Mouse (Mus musculus): ENCODE results near the gene Slc29a3. TPM values are rescaled to one million over a fixed set of nuclear protein-coding genes. Genes with fewer than 3 reads are reported as not detected.

Gene Slc29a3
- polyA plus RNA-seq, 1 experiment from 2014 or later = 11.8 TPM

GRCm38 (mm10) chr10:60737169-60737728 lies 15.3 kb downstream of the Slc29a3 start:
- H3K27ac ChIP-seq = 0 out of 2 replicates have a peak overlapping the region, but pooled peaks have one; percentile 0
- H3K36me3 ChIP-seq = peaks cover 6% of the 10 kb centered on the region; the same call in 1 of the 2 replicates
- WGBS = 67% methylated on average over 11 of the region's 11 CpGs
- no peaks in the 10 kb centered on the region; the same call in 1 of the 2 replicates for H3K27me3 ChIP-seq (ENCODE audit: insufficient read depth, poor library complexity, severe bottlenecking)
- peaks cover 24% of the 10 kb centered on the region for H3K4me1 ChIP-seq (replicated peaks)
- DNase-seq (ENCODE audit: low spot score) = no peak
- no peaks in the 10 kb centered on the region for H3K9me3 ChIP-seq
- no peak overlapping the region for H3K4me3 ChIP-seq

- WGBS = 100% methylated on average over 1 of the region's 1 CpGs
- H3K9me3 ChIP-seq = no peaks in the 10 kb centered on the region
- no peaks in the 10 kb centered on the region; the same call in 1 of the 2 replicates for H3K27me3 ChIP-seq (ENCODE audit: insufficient read depth, poor library complexity, severe bottlenecking)
- DNase-seq (ENCODE audit: low spot score) = no peak
- H3K27ac ChIP-seq = no peak overlapping the region
- H3K4me1 ChIP-seq (replicated peaks) = peaks cover 26% of the 10 kb centered on the region
- no peak overlapping the region for H3K4me3 ChIP-seq
- H3K36me3 ChIP-seq = peaks cover 6% of the 10 kb centered on the region; the same call in 1 of the 2 replicates
Measured at GRCm38 (mm10) chr10:60735737-60736136, 16.9 kb downstream of the Slc29a3 start.

DNA sequence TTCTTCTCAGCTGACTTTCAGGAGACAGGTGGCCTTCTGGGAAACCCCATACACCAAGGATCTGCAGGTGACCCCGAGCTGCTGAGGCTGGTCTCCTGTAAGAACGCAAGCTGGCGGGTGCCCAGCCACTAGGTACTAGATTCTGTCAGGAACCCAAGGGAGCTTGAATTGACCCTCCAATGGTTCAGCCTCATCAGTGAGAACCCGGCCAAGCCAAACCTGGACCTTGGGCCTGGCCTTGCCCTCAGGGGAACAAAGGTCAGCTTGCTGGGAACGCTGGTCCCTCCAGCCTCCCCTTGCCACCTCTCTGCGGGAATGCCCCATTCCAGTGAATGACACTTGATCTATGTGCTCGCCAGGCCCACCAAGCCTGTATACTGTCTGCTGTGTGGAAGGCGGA lies 19.1 kb downstream of the Slc29a3 start:
- Histone ChIP-seq H3K4me3 (no peak overlapping the region), H3K36me3 (peaks cover 6% of the 10 kb centered on the region; the same call in 1 of the 2 replicates), H3K4me1 (replicated peaks) (peaks cover 26% of the 10 kb centered on the region), H3K9me3 (no peaks in the 10 kb centered on the region), H3K27ac (no peak overlapping the region), H3K27me3 (ENCODE audit: insufficient read depth, poor library complexity, severe bottlenecking) (no peaks in the 10 kb centered on the region; the same call in 1 of the 2 replicates)
- no peak for DNase-seq (ENCODE audit: low spot score)
- WGBS = 77% methylated on average over 8 of the region's 8 CpGs

DNA sequence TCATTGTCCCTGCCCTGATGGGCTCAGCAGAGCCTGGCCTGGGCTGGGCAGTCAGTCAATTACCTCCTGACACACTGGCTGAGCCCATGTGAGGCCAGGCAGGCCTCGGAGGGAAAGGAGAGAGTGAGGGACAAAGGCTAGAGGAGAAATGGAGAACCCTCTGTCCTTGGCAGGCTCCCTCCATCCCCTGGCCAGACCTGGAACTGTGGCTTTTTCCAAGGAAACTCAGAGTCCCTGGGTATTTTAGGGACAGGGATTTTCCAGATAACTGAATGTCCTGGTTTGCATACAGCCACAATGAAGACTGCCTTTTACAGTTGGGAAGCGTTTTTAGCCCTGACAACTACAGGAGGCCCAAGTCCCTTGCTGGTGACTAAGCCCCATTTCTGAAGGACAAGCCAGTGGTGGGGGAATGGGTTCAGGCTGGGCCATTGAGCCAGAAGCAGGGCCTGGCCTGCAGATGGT lies 20.2 kb downstream of the Slc29a3 start:
- Histone ChIP-seq H3K9me3 (no peaks in the 10 kb centered on the region), H3K36me3 (peaks cover 6% of the 10 kb centered on the region; the same call in 1 of the 2 replicates), H3K27me3 (ENCODE audit: insufficient read depth, poor library complexity, severe bottlenecking) (no peaks in the 10 kb centered on the region; the same call in 1 of the 2 replicates), H3K27ac (peak overlapping the region; percentile 73), H3K4me1 (replicated peaks) (peaks cover 28% of the 10 kb centered on the region), H3K4me3 (no peak overlapping the region)
- WGBS = 42% methylated on average over 2 of the region's 2 CpGs
- DNase-seq (ENCODE audit: low spot score) = no peak

DNA sequence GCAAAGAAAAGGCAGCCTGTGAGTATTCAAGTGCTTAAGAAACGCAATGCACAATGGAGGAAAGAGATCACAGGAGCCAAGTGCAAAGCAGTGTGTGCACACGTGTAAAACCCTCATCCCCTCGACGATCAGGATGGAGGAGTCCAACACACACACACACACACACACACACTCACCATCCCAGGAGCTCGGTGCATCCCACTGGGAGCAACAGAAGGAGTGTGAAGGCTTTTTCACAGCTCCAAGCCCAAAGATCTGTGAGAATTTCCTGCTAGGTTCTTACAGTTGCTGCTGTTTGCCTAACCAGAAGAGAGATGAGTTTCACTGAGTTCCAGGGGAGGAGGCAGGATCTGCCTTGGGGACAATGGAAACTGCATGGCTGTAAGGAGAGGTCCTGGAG lies 20.9 kb downstream of the Slc29a3 start:
- DNase-seq (ENCODE audit: low spot score) = no peak
- Histone ChIP-seq H3K27me3 (ENCODE audit: insufficient read depth, poor library complexity, severe bottlenecking) (no peaks in the 10 kb centered on the region; the same call in 1 of the 2 replicates), H3K4me1 (replicated peaks) (peaks cover 29% of the 10 kb centered on the region), H3K36me3 (peaks cover 4% of the 10 kb centered on the region; the same call in 1 of the 2 replicates), H3K4me3 (no peak overlapping the region), H3K9me3 (no peaks in the 10 kb centered on the region), H3K27ac (peak overlapping the region; percentile 73)
- 40% methylated on average over 5 of the region's 5 CpGs for WGBS

GRCm38 (mm10) chr10:60727301-60727700 lies 25.3 kb downstream of the Slc29a3 start:
- 37% methylated on average over 5 of the region's 5 CpGs for WGBS
- peaks cover 8% of the 10 kb centered on the region; the same call in 1 of the 2 replicates for H3K36me3 ChIP-seq
- DNase-seq (ENCODE audit: low spot score) = no peak
- H3K27ac ChIP-seq = no peak overlapping the region
- H3K27me3 ChIP-seq (ENCODE audit: insufficient read depth, poor library complexity, severe bottlenecking) = no peaks in the 10 kb centered on the region
- H3K4me3 ChIP-seq = no peak overlapping the region
- H3K4me1 ChIP-seq (replicated peaks) = peaks cover 15% of the 10 kb centered on the region
- no peaks in the 10 kb centered on the region for H3K9me3 ChIP-seq

DNA sequence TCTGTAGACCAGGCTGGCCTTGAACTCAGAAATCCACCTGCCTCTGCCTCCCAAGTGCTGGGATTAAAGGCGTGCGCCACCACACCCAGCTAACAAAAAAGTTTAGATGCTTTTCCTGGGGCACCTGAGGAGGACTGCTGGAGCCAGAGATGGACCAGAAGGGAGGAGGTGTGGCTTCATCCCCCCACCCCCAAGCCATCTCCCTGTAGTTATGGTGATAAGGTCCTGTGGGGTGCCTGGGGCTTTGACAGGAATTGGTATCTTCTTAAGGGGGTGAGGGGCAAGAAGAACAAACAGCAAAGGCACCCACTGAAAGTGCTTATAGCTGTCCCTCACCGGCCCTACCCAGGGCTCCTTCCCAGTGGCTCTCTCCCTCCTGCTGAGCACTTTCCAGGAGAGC lies 25.7 kb downstream of the Slc29a3 start:
- no peak for DNase-seq (ENCODE audit: low spot score)
- Histone ChIP-seq H3K9me3 (no peaks in the 10 kb centered on the region), H3K27me3 (ENCODE audit: insufficient read depth, poor library complexity, severe bottlenecking) (no peaks in the 10 kb centered on the region), H3K27ac (no peak overlapping the region), H3K4me1 (replicated peaks) (peaks cover 11% of the 10 kb centered on the region), H3K36me3 (peaks cover 8% of the 10 kb centered on the region; the same call in 1 of the 2 replicates), H3K4me3 (no peak overlapping the region)
- 68% methylated on average over 3 of the region's 3 CpGs for WGBS

- Histone ChIP-seq H3K36me3 (peaks cover 11% of the 10 kb centered on the region; the same call in 1 of the 2 replicates), H3K27ac (no peak overlapping the region), H3K9me3 (no peaks in the 10 kb centered on the region), H3K27me3 (ENCODE audit: insufficient read depth, poor library complexity, severe bottlenecking) (no peaks in the 10 kb centered on the region), H3K4me1 (replicated peaks) (peaks cover 15% of the 10 kb centered on the region), H3K4me3 (no peak overlapping the region)
- WGBS = 82% methylated on average over 6 of the region's 6 CpGs
- DNase-seq (ENCODE audit: low spot score) = no peak
Measured at GRCm38 (mm10) chr10:60724496-60724895, 28.1 kb downstream of the Slc29a3 start.

GRCm38 (mm10) chr10:60723345-60723744 lies 29.2 kb downstream of the Slc29a3 start:
- Histone ChIP-seq H3K9me3 (no peaks in the 10 kb centered on the region), H3K27ac (no peak overlapping the region), H3K4me3 (no peak overlapping the region), H3K4me1 (replicated peaks) (peaks cover 15% of the 10 kb centered on the region), H3K27me3 (ENCODE audit: insufficient read depth, poor library complexity, severe bottlenecking) (no peaks in the 10 kb centered on the region), H3K36me3 (peaks cover 19% of the 10 kb centered on the region; the same call in 1 of the 2 replicates)
- WGBS = 53% methylated on average over 1 of the region's 1 CpGs
- DNase-seq (ENCODE audit: low spot score) = no peak

DNA sequence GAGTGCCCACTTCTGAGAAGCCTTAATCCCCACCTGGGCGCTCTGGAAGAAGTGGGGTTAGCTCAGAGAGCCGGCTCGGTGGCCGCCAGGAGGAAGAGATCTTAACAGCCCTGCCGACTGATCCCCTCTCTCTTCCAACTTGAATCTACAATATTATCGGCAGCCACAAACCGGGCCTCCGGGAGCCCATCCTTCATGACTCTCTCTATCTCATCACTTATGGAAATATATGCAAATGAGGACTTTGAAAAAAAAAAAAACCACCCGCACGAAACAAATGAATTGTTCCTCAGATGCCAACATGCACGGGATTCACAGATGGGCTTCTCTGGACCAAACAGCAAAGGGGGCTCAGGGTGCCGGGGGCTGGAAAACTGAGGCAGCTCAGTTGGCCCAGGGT lies 31.0 kb downstream of the Slc29a3 start:
- Histone ChIP-seq H3K36me3 (peaks cover 22% of the 10 kb centered on the region), H3K27me3 (ENCODE audit: insufficient read depth, poor library complexity, severe bottlenecking) (no peaks in the 10 kb centered on the region), H3K9me3 (no peaks in the 10 kb centered on the region), H3K27ac (no peak overlapping the region), H3K4me1 (replicated peaks) (peaks cover 7% of the 10 kb centered on the region; the same call in 1 of the 2 replicates), H3K4me3 (no peak overlapping the region)
- 61% methylated on average over 12 of the region's 12 CpGs for WGBS
- no peak for DNase-seq (ENCODE audit: low spot score)

DNA sequence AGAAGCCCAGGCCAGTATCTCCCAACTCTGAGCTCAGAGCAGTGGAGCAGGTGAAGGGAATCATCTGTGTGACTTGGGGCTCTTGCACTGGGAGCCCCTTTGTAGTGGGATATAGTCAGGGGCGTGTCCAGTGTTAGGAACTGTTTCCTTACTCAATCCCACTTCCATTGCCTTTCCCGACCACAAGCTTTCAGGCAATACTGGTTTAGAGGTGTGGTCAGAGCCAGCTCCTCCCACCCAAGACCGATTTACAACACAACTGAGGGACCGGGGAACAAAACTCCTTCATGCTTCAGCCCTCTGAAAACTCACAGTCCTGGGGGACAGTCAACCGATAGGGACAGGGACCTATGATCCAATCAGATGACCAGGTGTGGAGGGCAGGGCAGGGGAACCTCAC lies 32.1 kb downstream of the Slc29a3 start:
- Histone ChIP-seq H3K9me3 (no peaks in the 10 kb centered on the region), H3K4me1 (replicated peaks) (peaks cover 7% of the 10 kb centered on the region; the same call in 1 of the 2 replicates), H3K4me3 (no peak overlapping the region), H3K27ac (no peak overlapping the region), H3K36me3 (peaks cover 34% of the 10 kb centered on the region), H3K27me3 (ENCODE audit: insufficient read depth, poor library complexity, severe bottlenecking) (no peaks in the 10 kb centered on the region)
- no peak for DNase-seq (ENCODE audit: low spot score)
- 80% methylated on average over 5 of the region's 5 CpGs for WGBS

- H3K27me3 ChIP-seq (ENCODE audit: insufficient read depth, poor library complexity, severe bottlenecking) = no peaks in the 10 kb centered on the region
- H3K4me1 ChIP-seq (replicated peaks) = peaks cover 7% of the 10 kb centered on the region; the same call in 1 of the 2 replicates
- no peak for DNase-seq (ENCODE audit: low spot score)
- H3K9me3 ChIP-seq = peaks cover 13% of the 10 kb centered on the region
- H3K27ac ChIP-seq = no peak overlapping the region
- 81% methylated on average over 2 of the region's 2 CpGs for WGBS
- peaks cover 45% of the 10 kb centered on the region for H3K36me3 ChIP-seq
- H3K4me3 ChIP-seq = no peak overlapping the region
Measured at GRCm38 (mm10) chr10:60718491-60718890, 34.1 kb downstream of the Slc29a3 start.

DNA sequence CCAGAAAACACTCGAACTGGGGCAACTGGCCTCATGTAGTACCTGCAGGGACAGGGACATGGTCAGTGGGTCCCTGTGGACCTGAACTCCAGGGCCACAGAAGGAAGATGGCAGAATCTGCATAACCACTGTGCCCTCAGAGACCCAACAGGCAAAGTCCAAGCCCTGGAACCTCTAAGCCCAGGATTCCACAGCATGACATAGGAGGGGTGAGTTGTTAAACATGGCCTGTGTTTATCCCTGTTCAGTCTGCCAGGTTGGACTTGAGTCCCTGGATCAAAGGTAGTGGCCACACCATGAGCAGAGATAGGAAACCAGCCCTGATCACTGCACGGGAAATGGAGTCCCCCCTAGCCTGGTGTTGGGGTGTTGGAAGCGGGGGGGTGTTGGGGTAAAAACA lies 36.1 kb downstream of the Slc29a3 start:
- Histone ChIP-seq H3K27me3 (ENCODE audit: insufficient read depth, poor library complexity, severe bottlenecking) (no peaks in the 10 kb centered on the region), H3K27ac (no peak overlapping the region), H3K9me3 (peaks cover 17% of the 10 kb centered on the region), H3K4me3 (no peak overlapping the region), H3K36me3 (peaks cover 51% of the 10 kb centered on the region), H3K4me1 (replicated peaks) (peaks cover 7% of the 10 kb centered on the region; the same call in 1 of the 2 replicates)
- 89% methylated on average over 3 of the region's 3 CpGs for WGBS
- DNase-seq (ENCODE audit: low spot score) = no peak

Data from hindbrain, embryonic 10.5 days (tissue).